Mouse (Mus musculus) liver, embryonic 14.5 days (tissue): ENCODE data around the gene Tmem181a.
"Not testable (repeated sequence)": the region's sequence is repeated elsewhere in the genome, so short reads cannot be mapped to it uniquely, and the experiment has no call there.

Source experiments
- CTCF ChIP-seq: IDR thresholded peaks from 2 replicates; pipeline ENCODE4 v1.5.1; 2016; ENCODE audit warnings: antibody characterized with exemption, low read depth, control low read depth
- EP300 ChIP-seq: IDR thresholded peaks from 2 replicates; pipeline ENCODE4 v1.6.1; 2016; ENCODE audit warnings: antibody characterized with exemption, low read depth

- not testable (repeated sequence) for TF ChIP-seq CTCF, EP300
Observed at GRCm38 (mm10) chr17:6314493-6314892, 57.8 kb downstream of the Tmem181a start.
